In genomic region chr5:151056920-151057294, GRCm38 (mm10) we compare ENCODE assay signal across 8 mouse cellular contexts.
DNase-seq lines count a peak whose midpoint lies in the region; ATAC-seq and TF ChIP-seq lines count a peak whose summit lies in the region.

No protein-coding gene starts in this region.

- no peak for ATAC-seq in midbrain, embryonic 14.5 days (ENCODE audit: low FRiP score, low TSS enrichment)
- no peak for ATAC-seq in midbrain, embryonic 11.5 days (ENCODE audit: low FRiP score)
- peak; percentile 57 for ATAC-seq in liver, embryonic 12.5 days
- peak; percentile 51 for ATAC-seq in stomach, postnatal 0 days (ENCODE audit: low FRiP score, low TSS enrichment)

- peak overlapping the region; percentile 50 for H3K27ac ChIP-seq in midbrain, embryonic 14.5 days (replicated peaks; ENCODE audit: low read depth, low read length)
- H3K27ac ChIP-seq in midbrain, embryonic 11.5 days (ENCODE audit: low read depth, low read length), result no peak overlapping the region
- no peak overlapping the region for H3K27ac ChIP-seq in liver, embryonic 12.5 days
- peak overlapping the region; percentile 75 for H3K27ac ChIP-seq in stomach, postnatal 0 days (replicated peaks)

- no peaks in the 10 kb centered on the region for H3K27me3 ChIP-seq in midbrain, embryonic 14.5 days (ENCODE audit: control insufficient read depth, insufficient read depth, low read length)
- H3K27me3 ChIP-seq in midbrain, embryonic 11.5 days (ENCODE audit: control insufficient read depth, insufficient read depth, low read length), result no peaks in the 10 kb centered on the region
- H3K27me3 ChIP-seq in liver, embryonic 12.5 days (replicated peaks), result no peaks in the 10 kb centered on the region
- no peaks in the 10 kb centered on the region for H3K27me3 ChIP-seq in stomach, postnatal 0 days (ENCODE audit: control insufficient read depth, insufficient read depth, low read length)

- peak; percentile 14 for DNase-seq in midbrain, embryonic 14.5 days
- no peak for DNase-seq in midbrain, embryonic 11.5 days (ENCODE audit: low spot score, missing footprints)
- DNase-seq in heart, postnatal 4 days, result peak; percentile 60
- DNase-seq in stomach, postnatal 0 days (ENCODE audit: low spot score), result no peak
- no peak for DNase-seq in thymus, postnatal 25 days
- DNase-seq in MN1 (ENCODE audit: low spot score), result no peak
- DNase-seq in frontal cortex, postnatal 25 days (ENCODE audit: low spot score in 2 of 2), result no peak

- no peak for TF ChIP-seq EP300 in stomach, postnatal 0 days (optimal IDR thresholded peaks at IDR 0.05)

- WGBS in midbrain, embryonic 14.5 days, result 81% methylated on average over 6 of the region's 6 CpGs
- WGBS in midbrain, embryonic 11.5 days, result 78% methylated on average over 6 of the region's 6 CpGs
- WGBS in liver, embryonic 12.5 days (ENCODE audit: insufficient replicate concordance), result 24% methylated on average over 6 of the region's 6 CpGs
- WGBS in stomach, postnatal 0 days, result 35% methylated on average over 6 of the region's 6 CpGs

- H3K4me3 ChIP-seq in midbrain, embryonic 14.5 days (replicated peaks; ENCODE audit: low read depth, low read length), result no peak overlapping the region
- H3K4me3 ChIP-seq in midbrain, embryonic 11.5 days (ENCODE audit: low read depth, low read length), result no peak overlapping the region
- H3K4me3 ChIP-seq in liver, embryonic 12.5 days, result no peak overlapping the region
- H3K4me3 ChIP-seq in stomach, postnatal 0 days (ENCODE audit: low read depth, low read length), result no peak overlapping the region

- H3K36me3 ChIP-seq in midbrain, embryonic 14.5 days (ENCODE audit: control insufficient read depth, insufficient read depth, low read length), result no peaks in the 10 kb centered on the region
- no peaks in the 10 kb centered on the region for H3K36me3 ChIP-seq in midbrain, embryonic 11.5 days (ENCODE audit: control insufficient read depth, insufficient read depth, low read length)
- H3K36me3 ChIP-seq in liver, embryonic 12.5 days, result peaks cover 13% of the 10 kb centered on the region
- peaks cover 14% of the 10 kb centered on the region; the same call in 1 of the 2 replicates for H3K36me3 ChIP-seq in stomach, postnatal 0 days (ENCODE audit: control insufficient read depth, insufficient read depth, low read length)

- peak; percentile 69 for TF ChIP-seq CTCF in stomach, postnatal 0 days (IDR thresholded peaks at IDR 0.05; ENCODE audit: low read depth)

- no peak overlapping the region for H3K9ac ChIP-seq in midbrain, embryonic 14.5 days (replicated peaks; ENCODE audit: low read length)
- H3K9ac ChIP-seq in midbrain, embryonic 11.5 days (ENCODE audit: low read length), result no peak overlapping the region
- H3K9ac ChIP-seq in liver, embryonic 12.5 days, result no peak overlapping the region
- no peak overlapping the region for H3K9ac ChIP-seq in stomach, postnatal 0 days (ENCODE audit: low read length)

- no peak overlapping the region for H3K4me2 ChIP-seq in midbrain, embryonic 14.5 days (ENCODE audit: low read length)
- H3K4me2 ChIP-seq in midbrain, embryonic 11.5 days, result no peak overlapping the region
- H3K4me2 ChIP-seq in liver, embryonic 12.5 days, result no peak overlapping the region
- no peak overlapping the region for H3K4me2 ChIP-seq in stomach, postnatal 0 days (replicated peaks; ENCODE audit: low read depth)

- peaks cover under 1% of the 10 kb centered on the region; the same call in 1 of the 2 replicates for H3K9me3 ChIP-seq in midbrain, embryonic 14.5 days (ENCODE audit: control insufficient read depth, low read length)
- no peaks in the 10 kb centered on the region; the same call in 1 of the 2 replicates for H3K9me3 ChIP-seq in midbrain, embryonic 11.5 days (ENCODE audit: control insufficient read depth, low read length)
- H3K9me3 ChIP-seq in liver, embryonic 12.5 days (replicated peaks), result peaks cover 2% of the 10 kb centered on the region
- no peaks in the 10 kb centered on the region for H3K9me3 ChIP-seq in stomach, postnatal 0 days (ENCODE audit: control insufficient read depth, low read length)

- H3K4me1 ChIP-seq in midbrain, embryonic 14.5 days (ENCODE audit: control insufficient read depth, insufficient read depth, low read length), result no peaks in the 10 kb centered on the region
- H3K4me1 ChIP-seq in midbrain, embryonic 11.5 days (ENCODE audit: control insufficient read depth, insufficient read depth, low read length), result 0 out of 2 replicates have a peak, but pooled peaks cover 2% of the 10 kb centered on the region
- H3K4me1 ChIP-seq in liver, embryonic 12.5 days, result peaks cover 7% of the 10 kb centered on the region; the same call in 1 of the 2 replicates
- H3K4me1 ChIP-seq in stomach, postnatal 0 days (replicated peaks; ENCODE audit: control insufficient read depth, insufficient read depth), result peaks cover 7% of the 10 kb centered on the region; the same call in 1 of the 2 replicates

Comparison
In these comparisons a context has a peak if more than half of its experiments do, and no peak if none do; other contexts are left out.
1. DNase-seq: peak in midbrain, embryonic 14.5 days (single experiment) and heart, postnatal 4 days (single experiment); none in midbrain, embryonic 11.5 days (single experiment), stomach, postnatal 0 days (single experiment), thymus, postnatal 25 days (single experiment), MN1 (single experiment) and frontal cortex, postnatal 25 days (0 of 2).
2. H3K27ac ChIP-seq: peak in midbrain, embryonic 14.5 days (single experiment) and stomach, postnatal 0 days (single experiment); none in midbrain, embryonic 11.5 days (single experiment) and liver, embryonic 12.5 days (single experiment).
3. ATAC-seq: peak in liver, embryonic 12.5 days (single experiment) and stomach, postnatal 0 days (single experiment); none in midbrain, embryonic 14.5 days (single experiment) and midbrain, embryonic 11.5 days (single experiment).